Mouse (Mus musculus) embryo, embryonic 11 days (tissue): ENCODE measurements around the gene Eif3g.
A peak's percentile ranks its signal among the peaks of the same experiment; 100 is the strongest.

Experiments used
- DNase-seq: peaks from one replicate; pipeline ENCODE4 v3.0.0-alpha.2; 2015

Gene Eif3g

DNA sequence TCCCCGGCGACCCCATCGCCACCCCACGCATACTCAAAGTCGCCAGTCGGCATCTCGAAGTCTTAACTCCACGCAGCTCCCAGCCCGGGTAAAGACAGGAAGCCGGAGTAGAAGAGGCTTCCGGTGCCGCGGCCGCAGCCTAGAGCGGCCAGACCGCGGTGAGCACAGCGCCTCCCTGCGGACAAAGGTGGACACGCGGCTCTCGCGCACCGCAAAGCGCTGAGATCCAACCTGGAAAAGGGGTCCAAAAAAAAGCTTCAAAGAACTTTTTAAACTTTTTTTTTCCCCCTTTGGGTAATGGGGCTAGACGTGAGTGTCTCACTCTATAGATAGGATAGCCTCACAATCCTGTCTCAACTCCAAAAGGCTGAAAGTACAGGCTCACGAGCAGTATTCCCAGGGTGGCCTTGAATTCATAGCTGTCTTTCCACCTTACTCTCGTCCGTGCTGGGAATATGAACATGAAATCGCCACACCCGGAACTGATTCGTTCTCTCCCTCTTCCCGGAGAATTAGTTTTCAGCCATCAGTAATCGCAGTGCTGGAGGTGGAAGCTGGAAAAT, at the start of gene Eif3g:
TSS of gene Eif3g (minus strand) at position 113 of the 563 bp plus-strand sequence.
- DNase-seq = peak; percentile 91

- DNase-seq = no peak
Observed at GRCm38 (mm10) chr9:20946066-20946880, 47.9 kb upstream of the Eif3g start.

GRCm38 (mm10) chr9:20944697-20945370, 46.4 kb upstream of the Eif3g start:
- DNase-seq = no peak

DNA sequence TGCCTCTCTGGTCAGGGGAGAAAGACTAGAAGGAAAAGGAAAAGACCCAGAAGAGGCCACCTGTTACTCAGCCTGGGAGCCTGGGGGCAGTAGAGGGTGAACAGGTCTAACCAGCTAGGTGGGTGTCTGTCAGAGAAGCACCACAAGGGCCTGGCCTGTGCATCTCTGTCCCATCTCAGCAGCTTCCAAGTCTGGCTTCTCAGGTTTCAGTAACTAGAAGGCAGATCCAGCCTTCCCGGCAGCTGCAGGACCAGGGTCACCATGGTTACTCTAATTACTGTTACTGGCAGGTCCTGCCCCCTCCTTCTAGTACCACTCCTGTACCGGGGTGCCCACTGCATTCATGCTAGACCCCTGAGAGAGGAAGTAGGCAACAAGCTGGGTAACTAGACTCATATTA, 45.5 kb upstream of the Eif3g start:
- DNase-seq = peak; percentile 48

DNA sequence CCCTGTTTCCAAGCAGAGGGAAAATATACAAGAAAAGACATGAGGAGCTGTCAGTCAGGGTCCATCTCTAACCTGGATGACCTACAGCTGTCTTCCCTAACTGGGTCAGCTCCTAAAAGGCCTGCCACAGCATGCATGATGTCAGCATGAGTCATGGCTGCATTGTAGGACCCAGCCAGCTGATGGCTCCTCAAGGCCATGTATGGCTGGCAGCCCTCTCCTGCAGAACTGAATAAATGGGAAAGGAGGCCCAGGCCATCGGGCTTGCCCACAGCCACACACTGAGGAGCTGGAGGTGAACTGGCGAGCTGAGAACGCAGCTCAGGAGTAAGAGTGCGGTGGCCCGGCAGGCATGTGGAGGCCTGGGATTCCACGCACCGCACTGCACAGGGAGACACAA, 45.0 kb upstream of the Eif3g start:
- DNase-seq = no peak

DNA sequence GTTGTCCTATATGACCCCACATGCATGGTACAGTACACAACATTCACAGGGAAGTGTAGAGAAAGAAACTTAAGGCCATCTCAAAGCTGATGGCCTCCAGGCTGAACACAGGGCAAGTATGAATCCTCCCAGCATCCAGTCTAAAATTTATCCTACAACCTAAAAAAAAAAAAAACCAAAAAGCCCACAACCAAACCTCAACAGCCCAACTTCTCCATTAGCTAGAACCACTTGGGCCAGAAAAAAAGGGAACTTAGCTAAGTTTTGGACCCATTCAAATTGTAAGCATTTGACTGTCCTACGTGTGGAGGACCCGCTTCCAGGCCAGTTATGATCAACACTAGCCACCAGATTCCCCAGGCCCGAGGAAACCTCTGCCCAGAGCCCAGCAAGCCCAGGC, 24.8 kb upstream of the Eif3g start:
- DNase-seq = no peak

- DNase-seq = no peak
Observed at GRCm38 (mm10) chr9:20916160-20916559, 17.7 kb upstream of the Eif3g start.

DNA sequence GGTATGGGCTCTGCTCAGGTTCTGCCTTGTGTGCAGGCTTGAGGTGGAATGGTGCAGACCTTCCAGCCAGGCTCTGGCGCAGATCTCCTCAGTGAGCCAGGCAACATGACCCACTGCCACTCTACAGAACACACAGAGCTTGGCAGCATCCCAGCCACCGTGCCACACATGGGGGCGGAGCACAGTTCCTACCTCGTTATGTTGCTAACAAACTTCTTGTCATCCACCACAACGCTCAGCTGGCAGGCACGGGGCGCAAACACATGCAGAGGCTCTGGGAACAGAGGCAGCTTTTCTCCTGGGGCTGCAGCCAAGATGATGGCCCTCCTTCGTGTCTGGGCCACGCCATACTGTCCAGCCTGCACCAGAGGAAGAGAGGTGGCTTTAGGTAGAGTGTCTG, 11.5 kb upstream of the Eif3g start:
- DNase-seq = no peak

DNA sequence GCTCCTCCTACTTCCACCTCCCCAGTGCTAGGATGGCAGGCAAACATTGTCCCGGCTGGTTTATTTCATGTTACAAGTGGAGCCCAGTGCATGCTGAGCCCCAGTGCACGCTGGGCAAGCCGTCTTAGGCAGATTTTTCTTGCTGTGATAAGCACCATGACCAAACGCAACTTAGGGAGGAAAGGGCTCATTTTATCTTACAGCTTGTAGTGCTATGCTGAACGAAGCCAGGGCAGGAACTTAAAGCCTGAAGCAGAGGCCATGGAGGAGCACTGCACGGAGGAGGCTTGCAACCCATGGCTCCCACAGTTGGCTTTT, 3.7 kb upstream of the Eif3g start:
- DNase-seq = peak; percentile 12

GRCm38 (mm10) chr9:20901466-20902173, 3.2 kb upstream of the Eif3g start:
- DNase-seq = peak; percentile 68

GRCm38 (mm10) chr9:20897736-20898510, 500 bp downstream of the Eif3g start:
- no peak for DNase-seq

DNA sequence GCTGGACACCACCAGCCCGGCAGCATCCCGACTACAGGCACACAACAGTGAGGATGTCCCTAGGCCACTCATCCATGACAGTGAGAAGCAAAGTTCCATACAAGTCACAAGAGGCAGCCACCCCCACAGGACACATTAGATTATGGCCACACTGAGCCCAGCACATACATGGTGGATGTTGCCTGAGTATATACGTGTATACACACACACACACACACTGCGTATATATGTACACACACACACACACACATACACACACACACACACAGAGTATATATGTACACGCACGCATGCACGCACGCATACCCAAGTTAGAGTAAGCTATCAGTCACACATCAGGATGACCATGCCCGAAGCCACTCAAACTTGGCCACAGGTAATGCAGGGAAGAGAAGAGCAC, 3.0 kb downstream of the Eif3g start:
- DNase-seq = no peak

- no peak for DNase-seq
Observed at GRCm38 (mm10) chr9:20894629-20895028, 3.8 kb downstream of the Eif3g start.

GRCm38 (mm10) chr9:20893590-20894343, 4.7 kb downstream of the Eif3g start:
- DNase-seq = no peak

GRCm38 (mm10) chr9:20893069-20893468, 5.4 kb downstream of the Eif3g start:
- no peak for DNase-seq

DNA sequence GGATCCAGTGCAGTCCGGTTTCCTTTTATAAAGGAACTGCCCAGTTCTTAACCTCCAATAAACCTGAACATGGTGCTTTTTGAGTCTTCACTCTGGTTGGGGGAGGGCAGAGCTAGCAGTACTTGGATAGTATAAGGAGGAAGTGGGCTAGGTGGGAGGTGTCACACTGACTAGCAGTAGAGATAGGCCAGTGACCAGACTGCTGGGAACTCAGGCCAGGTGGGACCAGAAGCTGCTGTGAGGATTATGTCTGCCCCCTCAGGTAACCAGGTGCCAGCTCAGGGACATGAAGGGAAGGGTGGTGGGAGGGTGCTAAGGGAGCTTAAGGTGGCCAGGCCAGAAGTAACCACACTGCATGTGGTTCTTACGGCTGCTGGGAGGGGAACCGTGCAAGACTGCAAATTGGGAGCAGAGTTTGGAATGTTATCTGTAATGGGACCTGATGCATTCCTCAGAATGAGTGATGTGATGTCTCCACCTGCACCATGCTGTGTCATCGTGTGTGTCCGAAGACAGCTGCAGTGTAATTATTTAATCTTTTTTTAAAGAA, 6.2 kb downstream of the Eif3g start:
- no peak for DNase-seq

- DNase-seq = no peak
Observed at GRCm38 (mm10) chr9:20891339-20892103, 6.9 kb downstream of the Eif3g start.

- no peak for DNase-seq
Observed at GRCm38 (mm10) chr9:20890411-20890810, 8.0 kb downstream of the Eif3g start.

GRCm38 (mm10) chr9:20889185-20890141, 9.0 kb downstream of the Eif3g start:
- no peak for DNase-seq

- no peak for DNase-seq
Observed at GRCm38 (mm10) chr9:20888386-20888765, 10.0 kb downstream of the Eif3g start.
